Mouse (Mus musculus) cerebellum, adult 11 months (tissue): ENCODE results near the gene Cped1.

Experiments used
- DNase-seq: peaks from one replicate; pipeline ENCODE4 v3.0.0; 2022

Gene Cped1

GRCm38 (mm10) chr6:22180316-22180715 is 194.6 kb downstream of the Cped1 start:
- DNase-seq, result no peak

GRCm38 (mm10) chr6:22186967-22187366 is 201.3 kb downstream of the Cped1 start:
- no peak for DNase-seq

GRCm38 (mm10) chr6:22189346-22190335 is 203.9 kb downstream of the Cped1 start:
- no peak for DNase-seq

GRCm38 (mm10) chr6:22198603-22199002 is 212.9 kb downstream of the Cped1 start:
- DNase-seq, result no peak

GRCm38 (mm10) chr6:22199473-22199872 is 213.8 kb downstream of the Cped1 start:
- DNase-seq, result no peak

- DNase-seq, result no peak
Observed at GRCm38 (mm10) chr6:22200133-22200532, 214.4 kb downstream of the Cped1 start.

GRCm38 (mm10) chr6:22201879-22202278 is 216.2 kb downstream of the Cped1 start:
- DNase-seq, result no peak

GRCm38 (mm10) chr6:22205030-22205750 is 219.5 kb downstream of the Cped1 start:
- no peak for DNase-seq

GRCm38 (mm10) chr6:22205751-22206121 is 220.0 kb downstream of the Cped1 start:
- DNase-seq, result no peak

GRCm38 (mm10) chr6:22206179-22206578 is 220.5 kb downstream of the Cped1 start:
- DNase-seq, result no peak

- no peak for DNase-seq
Observed at GRCm38 (mm10) chr6:22206630-22207293, 221.0 kb downstream of the Cped1 start.

- no peak for DNase-seq
Observed at GRCm38 (mm10) chr6:22212158-22212557, 226.4 kb downstream of the Cped1 start.

GRCm38 (mm10) chr6:22213187-22213586 is 227.5 kb downstream of the Cped1 start:
- DNase-seq, result no peak

GRCm38 (mm10) chr6:22213813-22214212 is 228.1 kb downstream of the Cped1 start:
- no peak for DNase-seq

- DNase-seq, result no peak
Observed at GRCm38 (mm10) chr6:22214665-22215064, 228.9 kb downstream of the Cped1 start.

- no peak for DNase-seq
Observed at GRCm38 (mm10) chr6:22216276-22216973, 230.7 kb downstream of the Cped1 start.

- DNase-seq, result no peak
Observed at GRCm38 (mm10) chr6:22221134-22221533, 235.4 kb downstream of the Cped1 start.

- no peak for DNase-seq
Observed at GRCm38 (mm10) chr6:22222087-22222486, 236.4 kb downstream of the Cped1 start.

GRCm38 (mm10) chr6:22222947-22223346 is 237.2 kb downstream of the Cped1 start:
- no peak for DNase-seq

- no peak for DNase-seq
Observed at GRCm38 (mm10) chr6:22224351-22224750, 238.6 kb downstream of the Cped1 start.

- no peak for DNase-seq
Observed at GRCm38 (mm10) chr6:22231244-22231643, 245.5 kb downstream of the Cped1 start.

- DNase-seq, result no peak
Observed at GRCm38 (mm10) chr6:22233517-22233916, 247.8 kb downstream of the Cped1 start.

GRCm38 (mm10) chr6:22235133-22235532 is 249.4 kb downstream of the Cped1 start:
- DNase-seq, result no peak
